Mouse (Mus musculus): Measurements from ENCODE around the gene Kcnj10.

- TF ChIP-seq CTCF (IDR thresholded peaks at IDR 0.05; ENCODE audit: insufficient read depth, low read depth, low read length): no peak
- no peak; the same call in 1 of the 2 replicates for TF ChIP-seq POLR2A (IDR thresholded peaks at IDR 0.05; ENCODE audit: insufficient read depth, low read depth, low read length)
These were observed 28.0 kb upstream of the Kcnj10 start for GRCm38 (mm10) chr1:172312768-172313561.
